Mouse (Mus musculus): ENCODE data around the gene Ywhag. TPM values are rescaled to one million over a fixed set of nuclear protein-coding genes. Genes with fewer than 3 reads are reported as not detected.
A peak's percentile ranks its signal among the peaks of the same experiment; 100 is the strongest.

Gene Ywhag
- polyA plus RNA-seq, 3 experiments from 2014 or later, result 29.8 to 46.2 (median 37.0) TPM

DNA sequence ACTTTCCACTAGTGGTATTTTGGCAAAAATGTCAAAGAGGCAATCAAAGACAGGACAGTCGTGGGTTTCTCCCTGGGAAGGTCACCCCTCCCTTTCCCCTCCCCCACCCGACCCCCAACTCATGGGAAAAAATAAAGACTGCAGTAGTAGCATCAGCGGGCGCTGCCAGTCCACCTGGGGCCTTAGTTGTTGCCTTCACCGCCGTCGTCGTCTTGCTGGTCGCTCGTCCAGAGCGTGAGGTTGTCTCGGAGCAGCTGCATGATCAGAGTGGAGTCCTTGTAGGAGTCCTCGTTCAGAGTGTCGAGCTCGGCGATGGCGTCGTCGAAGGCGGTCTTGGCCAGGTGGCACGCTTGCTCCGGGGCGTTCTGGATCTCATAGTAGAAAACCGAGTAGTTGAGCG is 23.6 kb downstream of the Ywhag start:
- no peak for ATAC-seq

DNA sequence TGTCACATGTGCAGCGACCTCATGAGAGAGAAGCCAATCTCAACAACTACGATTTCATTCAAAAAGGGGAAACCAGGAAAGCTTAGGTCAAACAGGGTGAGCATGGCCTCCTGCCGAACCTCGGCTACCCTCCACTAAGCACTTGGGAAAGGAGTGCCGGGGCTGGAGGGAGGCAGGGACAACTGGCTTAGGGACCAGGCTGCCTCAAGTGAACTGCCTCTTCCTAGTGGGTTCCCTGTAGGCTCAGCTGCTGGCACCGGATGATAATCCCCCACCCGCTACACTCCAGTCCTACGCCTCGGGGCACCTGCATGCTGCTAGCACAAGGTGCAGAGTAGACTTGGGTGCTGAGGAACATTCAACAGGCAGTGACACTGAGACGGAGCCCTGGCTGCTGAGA is 24.8 kb downstream of the Ywhag start:
- ATAC-seq, result no peak

DNA sequence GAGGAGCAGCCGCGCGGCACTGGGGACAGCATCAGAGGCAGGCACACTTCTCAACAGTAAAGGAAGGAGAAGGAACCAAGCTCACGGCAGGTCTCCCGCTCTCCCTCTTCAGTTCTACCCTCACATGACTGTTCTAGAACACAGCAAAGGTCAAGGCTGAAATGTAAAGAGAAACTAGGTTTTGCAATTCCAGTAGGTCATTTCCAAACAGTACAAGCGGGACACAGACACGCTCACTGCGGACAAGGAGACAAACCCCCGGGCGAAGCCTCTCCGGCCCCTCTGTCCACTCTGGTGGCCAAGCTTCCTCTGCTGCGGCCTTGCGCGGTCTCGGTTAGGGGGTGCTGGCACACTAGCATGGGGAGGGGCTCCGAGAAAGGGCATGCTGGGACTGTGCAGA is 25.4 kb downstream of the Ywhag start:
- ATAC-seq, result no peak

DNA sequence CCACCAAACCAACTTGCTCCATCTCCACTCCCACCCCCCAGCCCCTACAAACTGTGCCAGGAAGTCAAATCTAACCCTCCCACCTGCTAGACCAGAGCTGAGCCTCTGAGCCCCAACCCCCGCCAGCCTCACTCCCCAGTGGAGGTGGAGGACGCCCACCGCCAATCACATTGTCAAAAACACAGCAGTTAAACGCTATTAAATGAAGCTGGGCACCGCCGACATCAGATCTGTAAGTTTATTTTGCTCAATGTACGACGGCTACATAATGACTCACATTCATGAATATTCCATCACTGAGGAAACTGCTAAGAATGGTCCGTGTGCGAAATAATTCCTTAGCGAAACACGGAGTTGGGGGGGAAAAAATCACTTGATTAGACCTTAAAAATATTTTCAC is 26.2 kb downstream of the Ywhag start:
- ATAC-seq, result no peak

DNA sequence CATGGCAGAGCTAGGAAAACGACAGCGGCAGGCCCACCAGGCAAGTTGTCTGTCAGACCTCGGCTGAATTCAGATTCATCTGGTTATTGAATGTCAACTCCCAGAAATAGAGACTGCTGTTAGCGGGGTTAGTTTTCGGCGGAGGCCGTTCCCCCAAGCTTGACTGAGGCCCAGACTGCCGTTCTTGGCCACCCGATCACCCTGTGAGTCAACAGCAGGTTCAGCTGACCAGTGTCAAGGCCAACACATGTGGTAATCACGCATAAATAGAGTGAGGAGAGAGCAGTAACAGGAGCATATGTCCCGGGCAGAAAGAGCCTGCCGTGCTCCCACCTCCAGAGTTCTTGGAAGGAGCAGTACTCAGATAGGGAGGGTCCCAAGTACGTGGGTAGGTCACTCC is 27.2 kb downstream of the Ywhag start:
- ATAC-seq, result no peak

DNA sequence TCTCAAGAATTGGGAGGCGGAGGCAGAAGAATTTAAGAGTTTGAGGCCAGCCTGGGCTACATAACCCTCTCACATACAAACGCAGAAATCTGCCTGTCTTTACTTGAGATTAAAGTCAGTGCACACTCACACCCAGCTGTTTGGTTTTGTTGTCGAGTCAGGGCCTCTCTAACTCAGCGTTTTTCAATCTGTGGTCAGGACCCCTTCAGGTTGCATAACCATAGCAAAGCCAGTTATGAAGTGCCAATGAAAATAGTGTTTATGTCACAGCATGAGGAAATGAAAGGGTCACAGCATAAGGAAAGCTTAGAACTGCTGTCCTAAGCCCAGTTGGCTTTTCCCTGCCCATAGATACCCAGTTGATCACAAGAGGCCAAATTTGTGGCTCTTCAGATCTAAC is 27.6 kb downstream of the Ywhag start:
- no peak for ATAC-seq

DNA sequence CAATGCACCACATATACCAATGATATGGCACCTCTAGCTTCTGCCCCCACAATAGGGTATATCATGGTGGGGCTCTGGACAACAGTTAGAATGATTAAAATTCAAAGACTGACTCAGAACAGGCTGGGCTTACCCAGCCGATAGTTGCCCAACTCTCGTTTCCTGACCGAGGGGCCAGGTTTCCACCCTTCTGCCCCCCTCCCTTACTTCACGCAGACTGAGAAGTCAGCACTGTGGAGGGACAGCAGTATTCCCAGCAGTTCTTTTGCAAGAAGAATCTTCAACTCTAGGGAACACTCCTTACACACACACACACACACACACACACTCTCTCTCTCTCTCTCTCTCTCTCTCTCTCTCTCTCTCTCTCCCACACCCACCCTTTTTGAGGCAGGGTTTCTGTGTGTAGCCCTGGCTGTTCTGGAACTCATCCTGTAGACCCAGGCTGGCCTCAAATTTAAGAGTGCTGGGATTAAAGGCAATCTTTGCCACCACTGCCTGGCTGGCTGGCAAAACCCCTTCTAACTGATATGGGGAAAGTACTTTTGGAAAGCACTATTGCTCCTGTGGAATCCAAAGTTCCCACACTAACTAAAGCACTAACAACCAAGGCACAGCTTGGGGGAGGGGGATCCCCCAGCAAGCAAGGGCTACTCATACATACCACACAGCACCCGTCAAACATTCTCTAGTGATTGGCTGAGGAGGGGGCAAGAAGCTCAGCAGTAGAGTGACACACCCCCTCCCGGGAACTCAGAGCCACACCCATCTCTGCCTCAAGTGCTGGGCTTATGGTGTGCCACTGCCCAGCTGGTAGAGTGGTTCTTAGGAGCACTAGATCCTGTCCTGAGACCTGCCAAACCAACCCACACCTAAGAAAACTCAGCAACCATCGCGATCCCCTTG is 28.8 kb downstream of the Ywhag start:
- ATAC-seq, result no peak

DNA sequence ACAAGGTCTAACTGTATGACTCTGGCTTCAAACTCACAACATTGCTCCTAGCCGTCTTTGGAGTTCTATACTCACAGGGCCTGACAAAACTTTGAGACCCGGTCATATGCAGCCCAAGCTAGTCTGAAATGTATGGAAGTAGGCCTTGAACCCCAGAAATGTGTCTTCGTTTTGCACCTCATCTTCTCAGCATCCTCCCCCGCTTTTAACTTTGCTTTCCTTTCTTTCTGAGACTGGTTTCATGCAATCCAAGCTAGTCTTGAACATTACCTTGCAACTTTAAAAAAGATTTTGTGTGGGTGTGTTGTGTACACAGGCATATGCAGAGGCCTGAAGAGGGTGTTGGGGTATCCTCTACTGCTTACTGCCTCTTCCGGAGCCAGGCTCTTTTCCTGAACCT is 30.2 kb downstream of the Ywhag start:
- ATAC-seq, result no peak

DNA sequence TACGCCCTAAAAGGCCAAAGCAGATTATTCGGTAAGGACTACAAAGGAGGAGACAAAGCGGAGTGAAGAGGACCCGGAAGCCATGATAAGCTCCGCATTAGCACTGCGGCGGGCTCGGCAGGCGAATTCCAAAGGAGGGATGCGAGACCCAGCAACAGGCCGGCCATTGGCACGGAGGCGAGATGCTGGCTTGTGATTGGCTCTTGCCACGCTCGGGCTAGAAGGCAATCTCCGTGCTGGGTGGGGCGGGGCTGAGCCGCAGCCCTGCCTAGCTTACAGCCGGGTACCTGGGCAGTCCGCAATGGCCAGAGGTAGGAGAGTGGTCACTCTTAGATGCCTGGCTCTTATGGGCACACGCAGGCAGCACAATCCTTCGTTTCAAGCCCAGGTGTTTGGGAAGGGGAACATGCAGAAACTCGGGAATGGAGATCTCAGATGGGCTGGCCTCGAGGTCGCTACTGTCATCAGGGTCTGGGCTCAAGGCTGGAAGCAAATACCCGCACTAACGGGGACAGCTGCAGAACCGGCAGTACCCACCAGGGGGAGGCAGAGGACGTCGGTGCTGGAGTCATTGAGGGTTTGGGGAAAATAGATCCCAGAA is 30.8 kb downstream of the Ywhag start:
- no peak for ATAC-seq

DNA sequence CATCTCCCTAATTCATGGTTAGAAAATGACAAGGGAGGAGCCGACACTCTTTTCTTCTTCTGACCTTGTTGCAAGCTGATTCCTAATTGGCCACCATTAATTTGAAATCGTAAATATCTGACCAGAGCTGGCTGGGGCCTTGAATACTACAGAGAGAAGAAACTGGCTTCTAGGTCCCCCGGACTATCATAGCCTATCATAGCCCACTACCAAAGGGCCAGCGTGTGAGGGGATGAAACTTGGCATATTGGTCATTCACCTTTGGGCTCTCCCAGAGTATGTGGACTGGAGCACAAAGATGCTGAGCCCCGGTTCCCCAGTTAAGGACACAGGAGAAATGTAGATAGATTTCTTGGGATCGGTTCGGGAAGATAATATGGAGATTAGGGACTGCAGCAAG is 31.4 kb downstream of the Ywhag start:
- no peak for ATAC-seq

DNA sequence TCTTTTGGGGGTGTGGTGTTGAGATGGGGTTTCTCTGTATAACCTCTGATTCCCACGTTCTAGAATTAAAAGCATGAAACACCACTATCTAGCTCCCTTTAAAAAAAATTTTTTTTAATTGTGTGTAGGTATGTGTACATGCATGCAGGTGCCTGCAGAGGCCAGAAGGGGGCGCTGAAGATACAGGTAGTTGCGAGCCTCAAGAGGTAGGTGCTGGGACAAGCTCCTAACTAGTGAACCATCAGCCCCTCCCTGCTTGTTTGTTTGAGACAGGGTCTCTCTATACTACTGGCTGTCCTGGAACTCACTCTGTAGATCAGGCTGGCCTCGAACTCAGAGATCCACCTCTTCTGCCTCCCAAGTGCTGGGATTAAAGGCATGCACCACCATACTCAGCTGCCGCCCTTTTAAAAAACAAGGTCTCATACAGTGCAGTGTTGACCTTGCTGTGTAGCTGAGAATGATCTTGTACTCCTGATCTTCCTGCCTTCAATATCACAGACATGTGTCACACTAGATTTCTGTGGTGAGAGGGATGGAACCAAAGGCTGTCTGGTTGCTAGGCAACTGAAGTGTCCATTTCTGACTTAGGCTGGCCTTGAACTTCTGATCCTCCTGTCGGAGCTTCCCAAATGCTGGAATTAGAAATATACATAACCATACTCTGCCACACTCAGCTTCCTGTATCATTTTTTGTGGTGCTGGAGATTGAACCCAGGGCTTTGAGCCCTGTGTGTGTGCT is 32.9 kb downstream of the Ywhag start:
- ATAC-seq, result no peak

DNA sequence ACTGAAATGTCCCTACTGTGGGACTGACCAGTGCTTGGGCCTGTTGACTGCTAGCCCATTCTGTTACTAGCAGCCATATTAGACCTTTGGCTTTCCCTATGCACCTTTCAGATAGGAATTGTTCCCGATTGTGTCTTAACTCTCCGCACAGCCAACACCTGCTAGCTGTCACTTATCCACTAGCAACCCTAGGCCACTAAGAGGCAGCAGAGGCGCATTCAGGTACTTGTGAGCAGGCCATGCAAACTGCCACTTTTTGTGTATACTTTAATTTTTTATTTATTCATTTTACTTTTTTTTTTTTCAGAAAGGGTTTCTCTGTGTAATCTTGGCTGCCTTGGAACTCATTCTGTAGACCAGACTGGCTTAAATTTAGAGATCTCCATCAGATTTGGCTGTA is 33.7 kb downstream of the Ywhag start:
- no peak for ATAC-seq

DNA sequence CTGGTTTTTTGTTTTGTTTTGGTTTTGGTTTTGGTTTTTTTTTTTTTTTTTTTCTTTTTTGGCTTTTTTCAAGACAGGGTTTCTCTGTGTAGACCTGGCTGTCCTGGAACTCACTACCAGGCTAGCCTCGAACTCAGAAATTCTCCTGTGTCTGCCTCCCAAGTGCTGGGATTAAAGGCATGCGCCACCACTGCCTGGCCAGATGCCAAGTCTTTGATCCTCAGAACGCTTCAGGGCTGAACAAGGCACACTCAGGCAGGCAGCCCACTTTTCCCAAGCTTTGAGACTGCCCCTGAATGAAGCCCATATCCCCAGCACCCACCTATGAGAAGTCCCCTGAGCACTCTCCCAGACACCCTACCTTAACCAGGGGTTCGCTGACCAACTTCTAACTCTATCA is 34.6 kb downstream of the Ywhag start:
- ATAC-seq, result no peak

DNA sequence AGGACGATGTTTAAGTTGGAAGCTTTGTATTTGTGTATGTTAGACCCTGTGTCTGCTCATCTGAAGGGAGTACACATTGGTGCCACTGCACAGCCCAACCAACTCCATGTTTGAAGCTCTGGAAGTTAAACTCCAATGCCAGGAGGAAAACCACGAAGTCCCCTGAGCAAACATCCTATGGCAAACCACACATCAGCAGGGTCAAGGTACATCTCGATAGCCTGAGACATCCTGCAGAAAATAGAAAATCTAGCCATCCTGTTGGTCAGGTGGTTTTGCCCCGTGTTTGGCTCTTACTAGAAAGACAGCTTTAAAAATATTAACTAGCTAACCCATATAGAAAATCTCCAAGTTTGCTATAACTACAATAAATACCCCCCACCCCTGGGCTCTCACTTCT is 35.4 kb downstream of the Ywhag start:
- ATAC-seq, result no peak

DNA sequence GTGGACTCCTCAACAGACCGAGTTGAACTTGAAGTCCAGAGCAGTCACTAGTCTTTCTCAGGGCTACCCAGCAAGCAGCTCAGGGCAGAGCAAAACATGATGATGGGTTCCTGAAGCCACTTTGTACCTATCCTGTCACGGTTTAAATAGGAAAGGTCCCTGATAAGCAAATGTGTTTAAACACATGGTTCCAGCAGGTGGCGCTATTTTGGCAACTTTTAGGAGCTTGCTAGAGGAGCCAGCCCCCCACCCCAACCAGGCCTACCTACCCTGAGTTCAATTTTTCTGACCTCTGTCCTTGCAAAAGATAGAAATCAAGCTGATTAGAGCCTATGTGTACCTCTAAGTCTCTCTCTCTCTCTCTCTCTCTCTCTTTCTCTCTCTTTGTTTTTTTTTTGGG is 36.4 kb downstream of the Ywhag start:
- no peak for ATAC-seq

DNA sequence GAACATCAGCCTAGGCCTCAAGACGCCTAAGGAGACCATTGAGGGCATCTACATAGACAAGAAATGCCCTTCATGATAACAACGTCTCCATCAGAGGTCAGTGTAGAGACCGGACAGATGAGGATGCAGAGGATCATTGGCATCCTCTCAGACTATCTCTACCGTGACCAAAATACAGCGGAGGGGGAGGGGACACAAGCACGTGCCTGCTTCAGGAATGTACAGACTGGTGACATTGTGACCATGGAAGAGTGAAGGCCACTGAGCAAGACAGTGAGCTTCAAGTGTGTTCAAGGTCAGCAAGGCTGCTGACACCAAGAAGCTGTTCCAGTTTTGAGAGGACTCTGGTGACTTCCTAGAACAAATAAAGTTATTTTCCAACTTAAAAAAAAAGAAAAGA is 39.5 kb downstream of the Ywhag start:
- no peak for ATAC-seq

DNA sequence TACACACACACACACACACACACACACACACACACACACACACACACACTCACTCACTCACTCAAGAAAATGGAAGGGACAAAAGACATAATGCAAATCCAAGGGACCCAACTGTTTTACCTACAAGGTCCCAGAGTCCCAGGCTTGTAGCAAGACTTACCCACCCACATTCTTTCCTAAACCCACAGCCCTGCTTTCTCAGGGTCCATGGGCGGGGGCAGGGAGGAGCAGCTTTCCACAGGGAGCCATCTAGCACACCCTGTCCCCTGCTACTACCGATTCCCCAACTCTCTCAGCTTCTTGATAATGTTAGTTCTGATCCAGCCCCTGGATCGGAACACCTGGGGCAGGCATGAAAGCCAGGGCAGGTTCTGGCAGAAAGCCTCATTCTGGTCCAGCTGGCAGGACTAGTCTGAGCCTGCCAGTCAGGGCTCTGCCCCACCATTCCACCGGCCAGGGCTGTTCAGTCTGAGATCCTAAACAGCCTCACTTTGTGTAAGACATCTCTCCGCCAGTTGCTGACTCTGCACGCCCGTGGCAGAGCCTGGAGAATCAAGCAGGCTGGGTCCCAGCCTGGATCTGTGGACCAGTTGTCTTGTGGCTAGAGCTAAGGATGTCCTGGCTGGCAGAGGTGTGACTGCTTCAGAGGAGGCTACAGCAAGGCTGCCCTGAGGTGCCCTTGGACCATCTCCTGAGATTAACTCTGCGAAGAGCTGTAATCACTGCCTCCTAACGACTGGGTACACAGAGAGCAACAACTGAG is 41.6 kb downstream of the Ywhag start:
- no peak for ATAC-seq

DNA sequence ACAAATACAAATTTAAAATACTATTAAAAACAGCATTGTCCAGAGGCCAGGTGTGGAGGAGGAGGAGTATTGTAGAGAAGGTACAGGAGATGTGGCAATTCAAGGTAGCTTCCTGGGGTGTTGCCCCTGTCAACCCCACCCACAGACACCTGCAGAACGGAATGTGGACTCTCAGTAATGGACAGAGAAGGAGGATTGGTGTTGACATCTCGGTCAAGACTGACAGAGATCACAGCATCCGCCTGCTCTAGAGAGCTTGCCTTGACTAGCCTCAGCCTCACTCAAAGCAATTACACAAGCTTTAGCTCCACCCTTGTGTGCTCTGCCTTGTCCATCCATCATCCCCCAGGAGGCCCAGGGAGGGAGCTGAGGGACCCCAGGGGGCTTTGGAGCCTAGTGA is 43.5 kb downstream of the Ywhag start:
- no peak for ATAC-seq

DNA sequence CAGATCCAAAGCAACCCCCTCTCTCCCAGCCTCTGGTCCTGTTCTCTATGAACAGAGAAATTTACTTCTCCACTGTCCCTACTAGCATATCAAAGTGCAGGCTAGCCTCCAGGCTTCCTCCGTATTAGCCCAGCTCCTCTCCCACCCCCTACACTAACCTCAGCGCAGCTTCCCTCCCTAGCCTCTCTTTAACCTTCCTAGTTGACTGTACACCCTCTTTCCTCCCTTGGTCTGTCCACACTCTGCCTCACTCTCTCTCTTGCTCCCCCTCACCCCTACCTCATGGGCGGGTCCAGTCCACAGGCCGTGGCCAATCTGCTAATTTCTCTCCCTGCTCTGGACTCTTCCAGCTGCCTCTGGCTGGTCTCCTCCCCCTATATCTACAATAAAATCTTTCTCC is 44.1 kb downstream of the Ywhag start:
- ATAC-seq, result no peak

DNA sequence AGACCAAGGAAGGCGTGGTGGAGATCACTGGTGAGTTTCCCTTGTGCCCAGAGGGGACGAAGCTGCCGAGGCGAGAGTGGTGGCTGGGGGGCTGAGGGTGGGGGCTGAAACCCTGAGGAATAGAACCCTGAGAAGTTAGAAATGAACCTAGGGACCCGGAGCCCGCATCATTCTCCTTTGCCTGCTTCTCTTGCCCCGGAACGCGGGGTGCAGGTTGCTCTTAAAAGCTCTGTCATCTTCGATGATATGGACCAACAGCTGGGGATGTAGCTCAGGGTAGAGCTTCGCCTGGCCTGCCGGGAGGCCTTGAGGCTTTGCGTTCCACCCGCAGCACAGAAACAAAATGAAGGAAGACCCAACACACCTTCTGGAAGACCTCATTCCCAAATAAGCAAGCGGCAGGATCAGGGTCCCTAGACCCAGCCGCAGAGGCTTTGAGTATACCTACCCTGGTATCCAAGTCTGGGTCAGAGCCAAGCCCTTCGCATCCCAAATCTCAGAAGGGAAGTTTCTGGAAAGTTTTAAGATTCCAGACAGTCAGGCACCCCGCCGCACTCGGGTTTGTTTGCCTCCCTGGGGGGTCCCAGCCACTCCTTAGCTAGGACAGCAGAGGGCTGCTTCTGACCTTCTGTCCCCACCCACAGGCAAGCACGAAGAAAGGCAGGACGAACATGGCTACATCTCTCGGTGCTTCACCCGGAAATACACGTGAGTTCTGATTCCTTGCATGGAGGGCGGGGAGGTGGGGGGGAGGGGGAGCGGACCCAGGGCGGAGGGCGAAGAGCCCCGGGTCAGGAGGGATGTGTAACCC is 45.8 kb downstream of the Ywhag start:
- ATAC-seq, result no peak

DNA sequence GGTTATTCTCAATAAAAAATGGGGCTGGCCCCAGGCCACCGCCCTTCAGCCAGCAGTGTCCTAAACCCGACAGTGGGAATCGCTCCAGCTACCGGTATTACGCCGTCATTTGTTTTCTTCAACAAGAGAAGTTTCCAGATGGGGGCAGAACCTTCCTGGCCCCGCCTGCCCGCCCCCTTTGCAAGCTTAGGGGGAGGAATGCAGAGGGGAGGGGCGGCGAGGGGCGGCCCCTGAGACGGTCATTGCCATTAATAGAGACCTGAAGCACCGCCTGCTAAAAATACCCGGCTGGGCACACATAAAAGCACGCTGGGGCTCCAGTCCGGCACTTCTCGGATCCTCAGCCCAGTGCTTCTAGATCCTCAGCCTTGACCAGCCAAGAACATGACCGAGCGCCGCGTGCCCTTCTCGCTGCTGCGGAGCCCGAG is 46.7 kb downstream of the Ywhag start, which contains the start of gene Hspb1:
TSS of gene Hspb1 (plus strand) at position 245 of the 428 bp plus-strand sequence.
- peak; percentile 32 for ATAC-seq

DNA sequence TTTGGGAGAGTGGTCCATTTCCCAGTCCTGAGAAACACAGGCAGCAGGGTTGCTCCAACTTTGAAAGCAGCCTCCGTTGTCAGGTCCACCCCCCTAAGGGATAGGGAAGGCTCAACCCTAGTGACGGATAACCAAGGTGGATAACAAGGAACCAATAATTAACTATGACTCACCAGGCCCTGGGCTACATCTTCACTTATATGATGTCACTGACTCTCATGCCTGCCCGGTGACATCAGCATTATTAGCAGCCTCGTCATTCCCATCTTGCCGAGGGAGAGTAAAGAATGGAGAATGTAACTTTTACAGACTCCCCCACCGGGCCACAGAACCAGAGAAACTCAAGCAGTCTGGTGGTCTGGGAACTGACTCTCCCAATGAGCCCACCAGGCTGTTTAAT is 49.8 kb downstream of the Ywhag start:
- no peak for ATAC-seq
